In genomic region chr10:96981516-96981869, GRCm38 (mm10) we compare ENCODE assay signal across 17 mouse cellular contexts.
A peak's percentile ranks its signal among the peaks of the same experiment; 100 is the strongest.
DNase-seq lines count a peak whose midpoint lies in the region; ATAC-seq and TF ChIP-seq lines count a peak whose summit lies in the region.
"Had no signal": no experiment of that assay in that cellular context is flagged by ENCODE, and none has a peak within 500 bp of the region (broad histone marks: within the 10 kb centered on the region; RNA-seq: fewer than 3 reads in every experiment).

No protein-coding gene starts in this region.

- 74% methylated on average over 2 of the region's 2 CpGs for WGBS in liver, embryonic 11.5 days
- 65% methylated on average over 2 of the region's 2 CpGs for WGBS in liver, embryonic 12.5 days (ENCODE audit: insufficient replicate concordance)
- WGBS in hindbrain, embryonic 15.5 days, result 74% methylated on average over 2 of the region's 2 CpGs
- WGBS in midbrain, embryonic 12.5 days, result 57% methylated on average over 2 of the region's 2 CpGs
- 80% methylated on average over 2 of the region's 2 CpGs for WGBS in stomach, embryonic 14.5 days
- 92% methylated on average over 2 of the region's 2 CpGs for WGBS in kidney, adult 2 months

- H3K27me3 ChIP-seq in liver, embryonic 11.5 days (replicated peaks; ENCODE audit: control insufficient read depth, insufficient read depth, low read length), result no peaks in the 10 kb centered on the region
- H3K27me3 ChIP-seq in liver, embryonic 12.5 days (replicated peaks), result no peaks in the 10 kb centered on the region
- no peaks in the 10 kb centered on the region for H3K27me3 ChIP-seq in hindbrain, embryonic 15.5 days
- no peaks in the 10 kb centered on the region for H3K27me3 ChIP-seq in midbrain, embryonic 12.5 days
- no peaks in the 10 kb centered on the region for H3K27me3 ChIP-seq in stomach, embryonic 14.5 days (ENCODE audit: control insufficient read depth, insufficient read depth, low read length)
- H3K27me3 ChIP-seq in kidney, adult 2 months (replicated peaks; ENCODE audit: control insufficient read depth, insufficient read depth, low read length), result no peaks in the 10 kb centered on the region
- H3K27me3 ChIP-seq: heart, embryonic 12.5 days; stomach, embryonic 15.5 days had no signal

- H3K4me1 ChIP-seq in liver, embryonic 11.5 days (replicated peaks; ENCODE audit: control insufficient read depth, insufficient read depth, low read length), result no peaks in the 10 kb centered on the region
- H3K4me1 ChIP-seq in liver, embryonic 12.5 days, result no peaks in the 10 kb centered on the region
- peaks cover 10% of the 10 kb centered on the region for H3K4me1 ChIP-seq in hindbrain, embryonic 15.5 days (replicated peaks)
- peaks cover 19% of the 10 kb centered on the region for H3K4me1 ChIP-seq in midbrain, embryonic 12.5 days
- no peaks in the 10 kb centered on the region for H3K4me1 ChIP-seq in stomach, embryonic 14.5 days (ENCODE audit: control insufficient read depth, insufficient read depth, low read length)
- H3K4me1 ChIP-seq in kidney, adult 2 months (ENCODE audit: control insufficient read depth, insufficient read depth, low read length), result no peaks in the 10 kb centered on the region
- H3K4me1 ChIP-seq: heart, embryonic 12.5 days; stomach, embryonic 15.5 days had no signal

- no peak for TF ChIP-seq POLR2A in kidney, adult 2 months (IDR thresholded peaks at IDR 0.05; ENCODE audit: low read depth, low read length)

- no peak overlapping the region for H3K4me3 ChIP-seq in liver, embryonic 11.5 days (ENCODE audit: low read depth, low read length)
- H3K4me3 ChIP-seq in liver, embryonic 12.5 days, result no peak overlapping the region
- H3K4me3 ChIP-seq in hindbrain, embryonic 15.5 days, result no peak overlapping the region
- H3K4me3 ChIP-seq in midbrain, embryonic 12.5 days, result no peak overlapping the region
- no peak overlapping the region for H3K4me3 ChIP-seq in stomach, embryonic 14.5 days (ENCODE audit: low read depth, low read length)
- no peak overlapping the region for H3K4me3 ChIP-seq in kidney, adult 2 months (ENCODE audit: insufficient read depth, low read depth, low read length)
- H3K4me3 ChIP-seq: erythroblast, embryonic 14.5 days; heart, embryonic 12.5 days; stomach, embryonic 15.5 days had no signal

- no peak overlapping the region for H3K4me2 ChIP-seq in liver, embryonic 11.5 days
- no peak overlapping the region for H3K4me2 ChIP-seq in liver, embryonic 12.5 days
- H3K4me2 ChIP-seq in hindbrain, embryonic 15.5 days, result no peak overlapping the region
- peak overlapping the region; percentile 31; the same call in 1 of the 2 replicates for H3K4me2 ChIP-seq in midbrain, embryonic 12.5 days (replicated peaks)
- H3K4me2 ChIP-seq in stomach, embryonic 14.5 days (replicated peaks; ENCODE audit: low read depth, low read length), result no peak overlapping the region
- H3K4me2 ChIP-seq: heart, embryonic 12.5 days; stomach, embryonic 15.5 days had no signal

- DNase-seq in liver, embryonic 11.5 days (ENCODE audit: low spot score), result no peak
- DNase-seq in kidney, adult 2 months, result no peak
- no peak for DNase-seq in adrenal gland, postnatal 25 days
- DNase-seq in gastrocnemius, adult 18-20 months (ENCODE audit: low spot score), result no peak
- DNase-seq: adrenal gland, adult 8-10 months; cerebellum, postnatal 14 days; gastrocnemius, postnatal 10 days; heart, postnatal 4 days; thymus, postnatal 4 days had no signal

- H3K27ac ChIP-seq in liver, embryonic 11.5 days (ENCODE audit: low read depth, low read length), result no peak overlapping the region
- H3K27ac ChIP-seq in liver, embryonic 12.5 days, result no peak overlapping the region
- H3K27ac ChIP-seq in hindbrain, embryonic 15.5 days (replicated peaks), result peak overlapping the region; percentile 65
- peak overlapping the region; percentile 80 for H3K27ac ChIP-seq in midbrain, embryonic 12.5 days (replicated peaks)
- no peak overlapping the region for H3K27ac ChIP-seq in stomach, embryonic 14.5 days (ENCODE audit: low read length)
- H3K27ac ChIP-seq in kidney, adult 2 months (ENCODE audit: insufficient read depth, low read depth, low read length), result no peak overlapping the region
- H3K27ac ChIP-seq: liver, embryonic 14.5 days; stomach, embryonic 15.5 days had no signal

- 0 out of 2 replicates have a peak, but pooled peaks have one; percentile 10 for ATAC-seq in liver, embryonic 11.5 days (replicated peaks; ENCODE audit: low FRiP score)
- ATAC-seq in liver, embryonic 12.5 days, result no peak
- ATAC-seq in hindbrain, embryonic 15.5 days (ENCODE audit: low FRiP score, low read depth), result 0 out of 2 replicates have a peak, but pooled peaks have one; percentile 21
- no peak; the same call in 1 of the 2 replicates for ATAC-seq in midbrain, embryonic 12.5 days (ENCODE audit: low FRiP score, low read depth)
- ATAC-seq in stomach, embryonic 14.5 days (ENCODE audit: insufficient number of reproducible peaks, insufficient read depth, low FRiP score, low read depth), result 0 out of 2 replicates have a peak, but pooled peaks have one; percentile 23

- H3K36me3 ChIP-seq in liver, embryonic 11.5 days (ENCODE audit: control insufficient read depth, insufficient read depth, low read length), result no peaks in the 10 kb centered on the region
- no peaks in the 10 kb centered on the region for H3K36me3 ChIP-seq in liver, embryonic 12.5 days
- H3K36me3 ChIP-seq in hindbrain, embryonic 15.5 days, result no peaks in the 10 kb centered on the region
- H3K36me3 ChIP-seq in midbrain, embryonic 12.5 days, result no peaks in the 10 kb centered on the region
- no peaks in the 10 kb centered on the region for H3K36me3 ChIP-seq in stomach, embryonic 14.5 days (ENCODE audit: control insufficient read depth, insufficient read depth, low read length)
- no peaks in the 10 kb centered on the region for H3K36me3 ChIP-seq in kidney, adult 2 months (ENCODE audit: control insufficient read depth, insufficient read depth, low read length)
- H3K36me3 ChIP-seq: heart, embryonic 12.5 days; stomach, embryonic 15.5 days had no signal

- no peak for TF ChIP-seq CTCF in kidney, adult 2 months (conservative IDR thresholded peaks at IDR 0.05; ENCODE audit: insufficient read depth, insufficient read length, low read depth, low read length)

- no peaks in the 10 kb centered on the region for H3K9me3 ChIP-seq in liver, embryonic 11.5 days (ENCODE audit: control insufficient read depth, low read length)
- no peaks in the 10 kb centered on the region for H3K9me3 ChIP-seq in liver, embryonic 12.5 days (replicated peaks)
- H3K9me3 ChIP-seq in hindbrain, embryonic 15.5 days, result no peaks in the 10 kb centered on the region
- no peaks in the 10 kb centered on the region for H3K9me3 ChIP-seq in midbrain, embryonic 12.5 days
- H3K9me3 ChIP-seq in stomach, embryonic 14.5 days (ENCODE audit: control insufficient read depth, low read depth, low read length), result no peaks in the 10 kb centered on the region
- H3K9me3 ChIP-seq: heart, embryonic 12.5 days; stomach, embryonic 15.5 days had no signal

- no peak overlapping the region for H3K9ac ChIP-seq in liver, embryonic 11.5 days (ENCODE audit: low read depth, low read length)
- H3K9ac ChIP-seq in liver, embryonic 12.5 days, result no peak overlapping the region
- H3K9ac ChIP-seq in hindbrain, embryonic 15.5 days, result no peak overlapping the region
- H3K9ac ChIP-seq in midbrain, embryonic 12.5 days (replicated peaks), result no peak overlapping the region
- no peak overlapping the region for H3K9ac ChIP-seq in stomach, embryonic 14.5 days (replicated peaks; ENCODE audit: low read depth, low read length)
- H3K9ac ChIP-seq: heart, embryonic 12.5 days; liver, embryonic 14.5 days; stomach, embryonic 15.5 days had no signal

Comparison
In these comparisons a context has a peak if more than half of its experiments do, and no peak if none do; other contexts are left out.
1. ATAC-seq: peak in liver, embryonic 11.5 days (single experiment), hindbrain, embryonic 15.5 days (single experiment) and stomach, embryonic 14.5 days (single experiment); none in liver, embryonic 12.5 days (single experiment) and midbrain, embryonic 12.5 days (single experiment).
2. H3K27ac ChIP-seq: peak in hindbrain, embryonic 15.5 days (single experiment) and midbrain, embryonic 12.5 days (single experiment); none in liver, embryonic 11.5 days (single experiment), liver, embryonic 12.5 days (single experiment), stomach, embryonic 14.5 days (single experiment) and kidney, adult 2 months (single experiment).